Mouse (Mus musculus): ENCODE results near the gene Gpatch4. TPM values are rescaled to one million over a fixed set of nuclear protein-coding genes. Genes with fewer than 3 reads are reported as not detected.

Gene Gpatch4
- total RNA-seq, 1 experiment from 2014 or later, result 3.8 TPM

GRCm38 (mm10) chr3:88084001-88084400 lies 41.1 kb downstream of the Gpatch4 start:
- ATAC-seq (replicated peaks; ENCODE audit: insufficient number of reproducible peaks, low FRiP score, low TSS enrichment, poor library complexity, severe bottlenecking), result no peak

GRCm38 (mm10) chr3:88085459-88085858 lies 42.6 kb downstream of the Gpatch4 start:
- ATAC-seq (replicated peaks; ENCODE audit: insufficient number of reproducible peaks, low FRiP score, low TSS enrichment, poor library complexity, severe bottlenecking), result no peak

- ATAC-seq (replicated peaks; ENCODE audit: insufficient number of reproducible peaks, low FRiP score, low TSS enrichment, poor library complexity, severe bottlenecking), result no peak
Observed at GRCm38 (mm10) chr3:88087688-88088087, 44.8 kb downstream of the Gpatch4 start.

GRCm38 (mm10) chr3:88090106-88090505 lies 47.2 kb downstream of the Gpatch4 start:
- no peak for ATAC-seq (replicated peaks; ENCODE audit: insufficient number of reproducible peaks, low FRiP score, low TSS enrichment, poor library complexity, severe bottlenecking)

GRCm38 (mm10) chr3:88090616-88091015 lies 47.7 kb downstream of the Gpatch4 start:
- no peak for ATAC-seq (replicated peaks; ENCODE audit: insufficient number of reproducible peaks, low FRiP score, low TSS enrichment, poor library complexity, severe bottlenecking)

GRCm38 (mm10) chr3:88094126-88094525 lies 51.2 kb downstream of the Gpatch4 start:
- no peak for ATAC-seq (replicated peaks; ENCODE audit: insufficient number of reproducible peaks, low FRiP score, low TSS enrichment, poor library complexity, severe bottlenecking)

- no peak for ATAC-seq (replicated peaks; ENCODE audit: insufficient number of reproducible peaks, low FRiP score, low TSS enrichment, poor library complexity, severe bottlenecking)
Observed at GRCm38 (mm10) chr3:88097666-88098065, 54.8 kb downstream of the Gpatch4 start.

- ATAC-seq (replicated peaks; ENCODE audit: insufficient number of reproducible peaks, low FRiP score, low TSS enrichment, poor library complexity, severe bottlenecking), result no peak
Observed at GRCm38 (mm10) chr3:88100251-88100650, 57.3 kb downstream of the Gpatch4 start.

GRCm38 (mm10) chr3:88101736-88102135 lies 58.8 kb downstream of the Gpatch4 start:
- no peak for ATAC-seq (replicated peaks; ENCODE audit: insufficient number of reproducible peaks, low FRiP score, low TSS enrichment, poor library complexity, severe bottlenecking)

GRCm38 (mm10) chr3:88102196-88102595 lies 59.3 kb downstream of the Gpatch4 start:
- no peak for ATAC-seq (replicated peaks; ENCODE audit: insufficient number of reproducible peaks, low FRiP score, low TSS enrichment, poor library complexity, severe bottlenecking)

- no peak for ATAC-seq (replicated peaks; ENCODE audit: insufficient number of reproducible peaks, low FRiP score, low TSS enrichment, poor library complexity, severe bottlenecking)
Observed at GRCm38 (mm10) chr3:88102611-88103010, 59.7 kb downstream of the Gpatch4 start.

Other genes with a start within 250 kb of the Gpatch4 start
- 0.32 TPM in 1 of 3 replicates, not detected in the others for gene Ntrk1, start 247.9 kb upstream of the Gpatch4 start, total RNA-seq (2017)
- 0.21 to 0.49 TPM in 2 of 3 replicates, not detected in the other for gene Insrr, start 246.2 kb upstream of the Gpatch4 start, total RNA-seq (2017)
- 6.5 to 33.3 TPM (median 10.7 TPM) in 3 replicates for gene Pear1, start 218.8 kb upstream of the Gpatch4 start, total RNA-seq (2017)
- gene Sh2d2a, start 196.4 kb upstream of the Gpatch4 start, total RNA-seq (2017), result 64.0 to 201 TPM (median 71.7 TPM) in 3 replicates
- 18.4 to 35.5 TPM (median 22.3 TPM) in 3 replicates for gene Prcc, start 157.5 kb upstream of the Gpatch4 start, total RNA-seq (2017)
- gene Hdgf, start 136.8 kb upstream of the Gpatch4 start, total RNA-seq (2017), result 64.5 to 128 TPM (median 77.2 TPM) in 3 replicates
- 149 to 161 TPM (median 154 TPM) in 3 replicates for gene Mrpl24, start 123.6 kb upstream of the Gpatch4 start, total RNA-seq (2017)
- 33.3 to 49.0 TPM (median 35.4 TPM) in 3 replicates for gene Isg20l2, start 112.8 kb upstream of the Gpatch4 start, total RNA-seq (2017)
- gene Rrnad1, start 112.4 kb upstream of the Gpatch4 start, total RNA-seq (2017), result 12.9 to 20.5 TPM (median 16.9 TPM) in 3 replicates
- gene Crabp2, start 94.4 kb upstream of the Gpatch4 start, total RNA-seq (2017), result not detected in 3 replicates
- 0.58 to 2.0 TPM (median 1.6 TPM) in 3 replicates for gene Nes, start 72.0 kb upstream of the Gpatch4 start, total RNA-seq (2017)
- gene Bcan, start 42.9 kb upstream of the Gpatch4 start, total RNA-seq (2017), result not detected in 3 replicates
- gene Hapln2, start 15.5 kb upstream of the Gpatch4 start, total RNA-seq (2017), result not detected in 3 replicates
- 15.7 to 28.8 TPM (median 19.1 TPM) in 3 replicates for gene Naxe, start 15.4 kb downstream of the Gpatch4 start, total RNA-seq (2017)
- gene Ttc24, start 35.2 kb downstream of the Gpatch4 start, total RNA-seq (2017), result not detected in 3 replicates
- not detected in 3 replicates for gene Iqgap3, start 38.9 kb downstream of the Gpatch4 start, total RNA-seq (2017)
- 94.8 to 111 TPM (median 99.0 TPM) in 3 replicates for gene Mef2d, start 99.3 kb downstream of the Gpatch4 start, total RNA-seq (2017)
- not detected in 3 replicates for gene Rhbg, start 211.6 kb downstream of the Gpatch4 start, total RNA-seq (2017)
- gene Gm38392, start 244.1 kb downstream of the Gpatch4 start, total RNA-seq (2017), result 0.43 TPM in 1 of 3 replicates, not detected in the others